Mouse (Mus musculus): ENCODE data around the gene Diaph3.
"Not testable (repeated sequence)": the region's sequence is repeated elsewhere in the genome, so short reads cannot be mapped to it uniquely, and the experiment has no call there.

Gene Diaph3

DNA sequence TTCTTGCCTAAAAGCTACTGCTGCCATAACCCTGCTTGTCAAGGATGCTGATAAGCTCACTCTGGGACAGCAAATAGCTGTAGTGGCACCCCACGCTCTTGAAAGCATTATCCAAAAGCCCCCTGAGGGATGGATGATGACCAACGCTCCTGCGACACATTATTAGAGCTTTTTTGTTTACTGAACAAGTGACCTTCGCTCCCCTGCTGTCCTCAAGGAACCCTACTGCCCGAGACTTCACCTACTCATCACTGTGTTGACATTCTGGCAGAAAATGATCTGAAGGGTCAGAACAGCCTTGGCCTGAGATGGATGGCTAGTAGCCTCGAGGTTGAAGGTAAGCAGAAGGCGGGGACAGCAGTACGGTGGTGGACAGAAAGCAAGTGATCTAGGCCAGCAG lies 56.1 kb downstream of the Diaph3 start:
- DNase-seq (ENCODE audit: low spot score in 2 of 2) = not testable (repeated sequence)

DNA sequence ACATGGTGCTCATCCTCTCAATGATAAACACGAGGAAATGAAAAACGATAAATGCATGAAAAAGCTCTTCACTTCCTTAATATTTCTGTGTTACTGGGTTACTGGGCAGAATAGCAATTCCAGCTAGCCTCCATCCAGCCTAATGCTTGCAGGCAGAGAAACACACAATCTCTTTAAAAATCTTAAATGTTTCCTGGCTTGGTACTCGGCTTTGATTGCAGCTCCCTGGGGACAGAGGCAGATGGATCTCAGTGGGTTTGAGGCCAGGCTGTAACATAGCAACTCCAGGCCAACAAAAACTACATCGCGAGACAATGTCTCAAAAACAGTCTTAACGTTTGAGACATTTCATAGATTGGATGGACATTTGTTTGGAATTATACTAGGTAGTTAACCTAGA lies 57.1 kb downstream of the Diaph3 start:
- DNase-seq (ENCODE audit: low spot score in 2 of 2) = no peak

DNA sequence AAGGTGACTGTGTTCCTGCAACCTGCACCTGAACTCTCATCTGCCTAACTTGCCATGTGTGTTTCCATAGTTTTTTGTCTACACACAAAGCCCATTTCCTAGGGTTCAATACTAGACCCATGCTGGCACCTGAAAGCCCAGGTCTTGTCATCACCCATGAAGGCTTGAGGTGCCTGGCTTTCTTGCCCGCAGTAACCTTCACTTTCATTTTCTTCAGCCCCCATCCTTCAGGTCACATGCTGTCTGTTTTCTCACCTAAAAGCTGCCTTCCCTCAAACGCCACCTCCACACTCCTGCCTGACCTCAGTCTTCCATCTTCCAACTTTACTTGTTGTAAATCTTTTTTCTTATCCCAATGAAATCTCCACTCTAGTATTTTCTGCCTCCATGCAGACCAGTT lies 61.3 kb downstream of the Diaph3 start:
- DNase-seq (ENCODE audit: low spot score in 2 of 2) = no peak

DNA sequence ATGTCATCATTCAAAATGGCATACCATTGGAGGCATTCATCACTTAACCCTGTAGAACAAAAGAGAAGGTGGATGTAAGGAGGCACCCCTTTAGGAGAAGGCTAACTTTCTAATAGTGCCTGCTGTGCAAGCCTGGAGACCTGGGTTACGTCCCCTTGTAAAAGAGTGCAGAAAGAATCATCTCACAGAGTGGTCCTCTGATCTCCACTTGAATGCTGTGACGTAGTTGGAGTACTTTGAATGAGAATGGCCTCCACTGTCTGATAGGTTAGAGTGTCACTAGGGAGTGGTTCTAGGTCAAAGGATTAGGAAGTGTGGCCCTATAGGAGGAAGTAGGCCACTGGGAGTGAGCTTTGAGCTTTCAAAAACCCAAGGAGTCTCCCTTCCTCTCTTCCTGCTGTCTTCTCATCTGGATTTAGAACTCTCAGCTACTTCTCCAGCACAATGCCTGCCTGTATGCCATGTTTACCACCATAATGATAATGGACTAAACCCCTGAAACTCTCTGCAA lies 66.0 kb downstream of the Diaph3 start:
- no peak for DNase-seq (ENCODE audit: low spot score in 2 of 2)

DNA sequence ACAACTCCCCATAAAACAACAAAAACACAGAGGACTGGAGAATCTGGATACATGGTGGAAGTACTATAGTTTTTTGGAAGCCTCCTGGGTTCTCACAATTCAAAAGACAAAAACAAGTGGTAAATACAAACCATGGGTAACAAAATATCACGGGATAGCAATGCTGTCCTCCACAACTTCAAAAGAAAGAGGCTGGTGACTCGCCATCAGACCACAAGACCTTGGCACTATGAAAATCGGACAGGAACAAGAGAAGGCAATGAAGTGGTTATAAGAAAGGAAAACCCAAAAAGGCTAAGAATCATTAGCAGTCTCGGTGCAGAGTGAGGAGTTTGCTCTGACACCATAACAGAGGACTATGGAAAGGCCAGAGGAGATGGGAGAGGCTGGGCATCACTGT lies 76.8 kb downstream of the Diaph3 start:
- no peak for DNase-seq (ENCODE audit: low spot score in 2 of 2)

DNA sequence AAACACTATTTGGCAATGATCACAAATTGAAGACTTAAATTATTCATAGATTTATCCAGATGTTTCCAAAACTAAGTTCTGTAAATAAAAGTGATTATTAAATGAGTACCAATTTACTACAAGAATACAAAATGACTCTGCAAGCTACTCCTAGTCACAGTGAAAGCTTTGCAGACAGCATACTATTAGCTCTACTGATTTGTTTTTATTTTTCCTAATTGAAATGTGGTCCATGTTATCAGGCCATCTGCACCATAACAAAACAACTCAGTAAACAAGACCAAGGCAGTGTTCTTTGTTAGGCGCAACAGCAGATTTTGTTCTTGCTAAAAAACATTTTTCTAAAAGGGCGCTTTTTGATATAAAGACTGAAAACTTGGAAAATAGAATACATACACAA lies 84.9 kb downstream of the Diaph3 start:
- no peak for DNase-seq (ENCODE audit: low spot score in 2 of 2)

DNA sequence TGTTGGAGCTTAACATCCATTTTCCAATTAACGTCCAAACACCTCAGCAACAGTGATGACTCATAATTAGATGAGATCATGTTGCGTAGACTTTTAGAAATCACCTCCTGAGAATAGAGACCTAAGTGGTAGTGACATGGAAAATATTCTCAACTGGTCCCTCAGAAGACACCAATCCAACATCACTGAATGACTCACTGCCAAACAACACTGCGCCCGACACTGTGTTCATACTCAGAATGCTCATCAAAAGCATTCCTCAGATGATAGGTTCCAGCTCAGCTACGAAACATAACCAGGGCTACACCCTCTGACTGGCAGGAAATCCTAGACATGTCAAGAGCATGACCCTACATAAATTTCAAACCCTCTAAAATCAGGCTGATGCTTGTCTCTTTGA lies 89.8 kb downstream of the Diaph3 start:
- no peak for DNase-seq (ENCODE audit: low spot score in 2 of 2)

DNA sequence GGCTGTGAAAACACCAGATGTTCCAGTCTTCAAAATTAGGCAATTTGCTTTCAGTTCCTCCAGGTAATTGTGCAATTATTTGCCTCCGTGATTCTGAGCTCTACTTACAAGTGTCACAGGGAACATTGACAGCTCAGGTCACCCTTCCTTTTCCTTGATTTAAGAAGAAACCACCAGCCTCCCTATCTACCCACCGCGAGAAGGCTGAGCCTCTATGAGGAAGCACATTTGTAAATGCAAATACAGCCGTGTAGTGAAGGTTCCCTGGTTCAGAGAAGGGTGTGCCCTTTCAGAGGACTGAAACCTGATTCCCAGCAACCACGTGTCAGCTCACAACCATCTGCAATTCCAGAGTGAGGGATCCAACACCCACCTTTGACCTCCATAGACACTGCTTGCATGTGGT lies 96.6 kb downstream of the Diaph3 start:
- DNase-seq (ENCODE audit: low spot score in 2 of 2) = no peak

DNA sequence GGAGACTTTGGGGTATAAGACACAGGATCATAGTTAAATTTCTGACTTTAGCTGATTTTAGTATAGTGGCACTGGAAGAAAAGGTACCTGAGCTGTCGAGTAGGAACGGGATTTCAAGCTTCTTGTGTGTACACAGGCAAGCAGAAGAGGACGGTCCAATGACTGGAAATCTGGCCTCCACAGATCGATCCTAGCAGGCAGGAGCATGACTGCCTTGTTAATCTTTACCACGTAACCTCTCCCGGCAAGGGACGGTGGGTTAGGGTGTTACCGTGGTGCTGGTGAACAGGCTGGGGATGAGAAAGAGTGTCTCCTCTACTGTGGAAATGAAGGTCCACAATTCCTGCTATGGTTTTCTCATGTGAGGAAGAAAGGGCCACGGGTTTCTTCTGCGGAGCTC lies 120.8 kb downstream of the Diaph3 start:
- DNase-seq (ENCODE audit: low spot score in 2 of 2) = no peak

DNA sequence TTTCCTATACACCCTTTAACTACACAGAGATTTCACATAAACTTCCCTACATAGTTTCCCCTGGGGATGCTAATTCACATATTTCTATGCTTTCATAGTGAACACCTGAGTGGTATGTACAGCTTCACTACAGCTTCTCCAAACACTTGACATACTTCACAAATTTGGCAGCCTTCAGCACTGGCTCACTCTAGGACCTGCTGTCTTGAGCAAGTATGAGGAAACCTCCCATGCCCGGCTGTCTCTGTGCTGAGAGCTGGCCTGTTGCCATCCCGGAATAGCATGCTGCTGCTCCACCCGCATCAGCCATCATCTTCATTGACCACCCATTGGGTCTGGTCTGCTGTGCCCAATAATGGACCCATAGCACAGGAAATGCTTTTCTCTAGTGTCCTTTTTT lies 121.3 kb downstream of the Diaph3 start:
- no peak for DNase-seq (ENCODE audit: low spot score in 2 of 2)

DNA sequence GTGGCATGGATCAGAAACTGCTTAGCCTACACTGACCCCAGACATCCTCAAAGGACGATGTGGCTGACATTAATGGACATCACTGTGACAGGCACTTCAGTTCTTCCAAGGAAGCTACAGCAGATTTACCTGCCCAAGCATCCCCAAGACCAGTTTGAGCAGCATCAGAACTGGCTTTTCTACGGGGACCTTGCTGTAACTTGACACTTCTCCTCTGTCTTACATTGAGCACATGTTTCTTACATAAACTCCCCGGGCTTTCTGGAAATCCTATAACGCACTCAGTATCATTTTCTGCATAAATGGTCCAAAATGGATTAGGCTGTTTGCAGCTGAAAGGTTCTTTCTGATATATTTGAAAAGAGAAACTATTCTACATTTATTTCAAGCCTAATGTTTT lies 143.7 kb downstream of the Diaph3 start:
- no peak for DNase-seq (ENCODE audit: low spot score in 2 of 2)

DNA sequence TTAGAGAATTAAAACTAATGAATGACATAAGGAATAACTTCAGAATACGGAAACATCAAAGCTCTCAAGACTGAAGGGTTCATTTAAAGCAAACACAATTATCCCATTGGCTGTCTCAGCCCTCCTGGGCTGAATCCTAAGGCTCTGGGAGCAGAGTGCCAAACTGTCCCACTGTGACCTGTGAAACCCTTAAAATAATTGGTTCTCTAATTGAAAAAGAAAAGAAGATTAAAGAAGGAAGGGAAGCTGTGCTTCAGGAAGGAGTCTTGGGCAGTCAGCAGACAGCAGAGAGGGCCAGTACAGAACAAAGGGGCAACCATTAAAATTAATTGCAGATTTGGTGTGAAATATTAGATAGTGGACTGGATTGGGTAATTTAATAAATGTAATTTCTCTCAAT lies 189.9 kb downstream of the Diaph3 start:
- no peak for DNase-seq (ENCODE audit: low spot score in 2 of 2)

DNA sequence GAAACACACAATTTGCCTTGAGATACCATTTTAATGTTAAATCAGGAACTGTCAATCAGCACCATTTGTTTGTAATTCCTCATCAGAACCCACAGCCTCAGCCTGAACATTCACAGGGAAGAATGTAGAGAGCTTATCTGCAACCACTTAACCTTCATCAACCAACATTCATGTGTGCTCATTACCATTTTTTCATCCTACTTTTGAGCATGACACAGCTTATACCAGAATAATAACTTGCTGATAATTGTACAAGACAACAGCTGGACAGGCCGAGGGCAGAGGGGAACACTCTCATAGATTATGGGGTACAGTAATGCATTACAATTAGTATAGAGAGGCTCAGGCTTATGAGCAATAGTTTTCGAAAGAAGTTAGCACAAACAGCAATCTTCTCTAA lies 203.1 kb downstream of the Diaph3 start:
- DNase-seq (ENCODE audit: low spot score in 2 of 2) = no peak

DNA sequence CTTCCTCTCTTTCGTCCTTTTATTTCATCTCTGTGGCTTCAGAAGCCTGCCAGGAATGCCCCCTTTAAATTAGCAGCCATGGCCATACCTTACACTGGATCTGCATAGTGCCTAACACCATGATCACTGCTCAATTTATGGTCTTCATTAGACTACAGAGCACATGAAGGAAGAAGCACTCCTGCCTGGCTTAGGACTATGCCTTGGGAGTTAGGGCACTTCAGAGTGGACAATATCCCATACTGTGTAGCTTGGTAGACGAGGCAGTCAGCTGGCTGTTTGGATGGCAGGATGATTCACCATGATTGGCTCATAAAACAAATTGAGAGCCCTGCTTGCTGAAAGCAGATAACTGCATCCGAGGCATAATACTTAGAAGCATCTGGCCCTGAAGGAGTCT lies 204.6 kb downstream of the Diaph3 start:
- DNase-seq (ENCODE audit: low spot score in 2 of 2) = no peak

DNA sequence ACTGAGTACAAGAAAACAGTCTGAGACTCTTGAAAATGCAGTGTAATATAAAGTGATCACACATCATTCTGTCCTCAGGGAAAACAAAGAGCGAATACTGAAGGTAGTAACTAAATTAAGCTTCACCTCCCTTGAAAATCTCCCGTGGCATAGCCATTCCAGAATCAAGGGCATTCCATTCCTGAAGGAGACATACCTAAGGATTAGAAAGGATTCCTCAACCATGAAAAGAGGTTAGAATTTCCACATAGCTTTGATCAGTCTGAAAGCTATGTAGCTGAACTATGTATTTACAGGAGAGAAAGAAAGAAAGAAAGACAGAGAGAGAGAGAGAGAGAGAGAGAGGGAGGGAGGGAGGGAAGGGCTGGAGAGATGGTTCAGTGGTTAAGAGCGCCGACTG lies 210.3 kb downstream of the Diaph3 start:
- DNase-seq (ENCODE audit: low spot score in 2 of 2) = no peak

DNA sequence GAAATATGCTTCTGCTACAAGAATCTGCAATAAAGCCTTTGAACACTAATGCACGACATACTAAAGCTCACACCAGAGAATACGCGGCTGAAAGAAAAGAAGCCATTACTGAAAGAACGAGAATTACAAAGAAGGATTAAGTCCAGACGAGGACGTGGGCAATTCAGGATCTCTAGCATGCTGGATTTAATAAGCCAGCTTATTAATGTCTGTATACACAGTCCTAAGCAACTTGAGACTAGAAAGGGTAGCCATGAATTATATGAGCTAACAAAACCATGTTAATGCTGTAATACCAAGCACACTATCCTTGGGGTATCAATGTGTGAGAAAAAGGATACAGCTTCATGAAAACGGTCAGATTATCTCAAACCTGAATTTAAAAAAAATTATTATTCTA lies 214.2 kb downstream of the Diaph3 start:
- no peak for DNase-seq (ENCODE audit: low spot score in 2 of 2)

DNA sequence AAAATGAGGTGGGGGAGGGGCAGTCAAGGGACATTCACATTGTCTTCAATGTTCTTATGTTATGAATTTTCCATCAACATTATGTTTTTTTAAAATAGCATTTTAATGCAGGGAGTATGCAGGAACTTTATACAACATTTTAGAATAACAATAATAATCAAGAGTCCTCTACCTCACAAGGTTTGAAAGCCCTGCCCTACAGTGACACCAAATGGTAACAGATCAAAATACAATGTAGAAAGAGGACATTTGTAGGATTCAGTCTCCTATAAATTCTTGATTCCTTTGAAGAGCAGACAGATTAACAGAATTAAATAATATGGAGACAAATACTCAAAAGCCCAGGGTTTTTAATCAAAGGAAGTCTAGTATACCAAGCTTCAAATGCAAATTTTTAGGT lies 242.1 kb downstream of the Diaph3 start:
- DNase-seq (ENCODE audit: low spot score in 2 of 2) = peak in 1 of 2 experiments; percentile 12

DNA sequence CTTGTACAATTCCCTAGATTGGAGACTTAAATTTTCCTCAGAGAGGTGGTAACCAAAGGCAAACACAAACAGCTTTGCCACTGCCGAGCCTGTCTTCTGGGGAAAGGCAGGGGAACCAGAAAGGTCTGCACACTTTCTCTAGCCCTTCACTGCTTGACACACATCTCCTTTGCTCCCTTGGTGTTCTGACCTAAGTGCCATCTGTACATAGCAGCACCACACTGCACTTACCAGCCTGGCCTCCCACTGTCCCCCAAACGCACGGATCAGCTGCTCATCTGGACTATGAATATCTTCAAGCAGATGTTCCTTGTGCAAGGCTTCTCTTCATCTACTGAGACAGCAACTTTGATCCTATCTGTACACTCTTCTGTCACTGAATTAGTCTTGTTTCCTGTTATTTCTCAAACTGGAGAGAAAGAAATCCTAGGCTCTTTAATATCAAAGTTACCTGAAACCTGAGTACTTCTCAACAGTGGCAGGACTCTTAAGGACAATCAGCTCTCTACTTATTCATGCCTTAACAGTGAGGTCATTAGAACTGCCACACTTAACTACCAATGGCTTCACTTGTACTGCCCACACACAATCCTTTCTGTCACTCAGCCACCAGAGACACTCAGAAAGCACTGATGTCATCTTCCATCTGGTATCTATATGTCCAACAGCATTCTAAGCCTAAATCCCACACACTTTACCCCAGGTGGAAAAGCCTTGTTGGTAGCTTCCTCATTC lies 251.8 kb downstream of the Diaph3 start:
- no peak for DNase-seq (ENCODE audit: low spot score in 2 of 2)

DNA sequence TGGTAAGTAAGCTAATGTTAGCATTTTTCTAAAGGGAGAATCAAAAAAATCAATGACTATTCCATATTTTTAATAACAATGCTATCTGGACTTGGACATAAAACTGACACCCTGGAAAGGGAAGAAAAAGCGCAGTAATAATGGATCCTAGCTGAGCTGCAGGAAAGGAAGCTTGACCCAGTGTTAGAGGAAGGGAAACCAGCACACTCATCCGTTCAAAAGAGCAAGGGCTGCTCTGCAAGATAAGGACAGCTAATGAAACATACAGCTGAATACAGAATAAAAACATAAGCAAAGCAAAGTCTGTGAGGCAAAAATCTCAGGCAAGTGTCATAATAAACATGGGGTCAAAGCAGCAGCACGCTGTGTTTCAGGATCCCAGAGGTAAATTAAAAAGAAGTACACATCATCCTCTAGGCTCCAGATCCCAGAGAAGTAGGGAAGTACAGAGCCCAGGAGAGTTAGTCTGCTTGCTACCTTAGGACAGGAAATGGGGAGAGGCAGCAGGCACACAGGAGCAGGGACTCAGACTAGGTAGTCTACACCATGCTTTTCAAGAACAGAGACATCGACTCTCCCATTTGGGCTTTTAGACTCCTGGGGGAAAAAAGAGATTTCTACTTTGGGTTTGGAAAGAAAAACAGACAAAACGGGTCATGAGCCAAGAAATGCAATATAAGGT lies 255.5 kb downstream of the Diaph3 start:
- DNase-seq (ENCODE audit: low spot score in 2 of 2) = no peak

DNA sequence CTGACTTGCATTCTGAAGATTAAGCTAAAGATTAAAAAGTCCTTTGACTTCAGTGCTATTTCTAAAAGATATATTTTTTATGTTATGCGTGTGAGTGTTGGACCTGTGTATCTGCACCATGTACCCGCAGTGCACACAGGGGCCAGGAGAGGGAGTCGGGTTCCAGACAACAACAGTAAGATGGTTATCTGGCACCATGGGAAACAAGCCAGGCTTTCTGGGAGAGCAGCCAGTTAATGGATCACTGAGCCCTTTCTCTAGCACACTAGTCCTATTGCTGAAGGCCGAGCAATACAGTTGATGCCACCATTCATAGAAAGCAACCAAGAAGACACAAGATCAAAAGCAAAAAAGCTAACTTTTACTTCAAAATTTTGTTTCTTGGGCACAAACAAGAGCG lies 271.5 kb downstream of the Diaph3 start:
- DNase-seq (ENCODE audit: low spot score in 2 of 2) = peak in 1 of 2 experiments; percentile 32

DNA sequence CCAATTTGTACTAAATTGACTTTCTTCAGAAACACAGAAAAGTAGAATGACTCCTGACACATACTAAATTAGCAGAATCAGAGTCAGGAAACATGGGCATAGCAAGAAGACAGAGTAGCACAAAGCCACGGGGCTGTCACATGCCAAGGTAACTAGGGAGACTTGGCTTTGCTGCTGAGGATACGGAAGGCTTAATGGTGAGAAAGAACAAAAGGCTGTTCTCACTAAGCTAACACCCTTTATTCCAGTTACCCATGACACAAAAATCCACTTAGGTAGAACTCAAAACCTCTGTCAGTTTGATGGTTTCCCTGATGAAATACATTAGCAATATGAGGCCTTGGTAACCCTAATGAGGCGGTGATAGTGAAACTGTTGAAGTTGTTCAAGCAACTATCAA lies 273.9 kb downstream of the Diaph3 start:
- no peak for DNase-seq (ENCODE audit: low spot score in 2 of 2)

DNA sequence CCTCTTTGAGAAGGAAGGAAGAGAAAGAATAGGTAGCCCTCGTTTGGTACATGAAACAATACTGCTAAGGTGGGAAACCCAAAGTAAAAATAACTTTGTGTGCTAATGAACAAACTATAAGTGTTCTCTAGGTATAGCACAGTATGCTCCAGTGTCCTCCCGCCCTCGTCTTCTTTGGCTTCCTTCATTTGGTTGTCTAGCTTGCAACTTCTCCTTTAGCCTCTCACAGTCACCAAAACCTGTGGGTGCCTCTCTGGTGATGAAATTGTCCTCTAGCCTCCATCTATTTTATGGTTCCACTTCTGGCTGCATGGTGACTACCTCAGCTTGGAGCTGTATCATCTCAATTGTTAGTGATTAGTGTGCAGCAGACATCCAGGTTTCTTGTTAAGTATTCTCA lies 277.0 kb downstream of the Diaph3 start:
- no peak for DNase-seq (ENCODE audit: low spot score in 2 of 2)

DNA sequence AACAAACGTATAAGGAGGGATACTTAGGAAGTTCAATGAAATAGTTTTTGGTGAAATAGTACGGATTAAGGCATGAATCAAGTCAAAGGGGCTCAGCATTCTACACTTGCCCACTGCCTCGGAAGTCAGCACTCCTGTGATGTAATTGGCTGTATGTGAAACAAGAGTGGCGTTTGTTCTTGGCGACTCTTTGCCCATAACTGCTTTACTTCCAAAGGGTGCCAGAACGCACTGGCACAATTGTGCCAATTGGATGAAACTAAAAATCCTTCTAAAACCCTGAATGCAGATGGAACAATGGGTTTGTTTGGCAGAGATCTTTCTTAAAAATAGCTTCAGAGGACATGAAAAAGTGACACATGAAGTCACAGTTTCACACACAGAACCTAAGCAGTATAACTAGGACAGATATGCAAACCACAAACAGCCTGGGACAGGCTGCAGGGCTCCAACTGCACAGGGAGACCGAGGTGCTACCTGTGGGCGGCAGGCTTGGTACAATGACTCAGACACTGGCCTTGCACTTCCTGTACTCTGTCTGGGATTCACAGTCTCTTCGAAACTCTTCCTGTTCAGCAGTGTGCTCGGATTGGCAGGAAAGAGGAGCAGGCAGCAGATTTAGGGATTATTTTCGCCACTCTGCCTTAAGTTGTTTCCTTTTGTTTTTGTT lies 279.6 kb downstream of the Diaph3 start:
- no peak for DNase-seq (ENCODE audit: low spot score in 2 of 2)

All from right cerebral cortex, adult 2 months (tissue).